Mouse (Mus musculus): ENCODE results near the gene Zfp110.

The Zfp110 gene

GRCm38 (mm10) chr7:12897655-12898410, 63.3 kb downstream of the Zfp110 start, which contains the start of gene Zscan22:
Zscan22 (plus strand) TSS chr7:12897815.
- DNase-seq (ENCODE audit: low spot score in 2 of 2) = peak; percentile 75 to 80

Data from natural killer cell, adult 2 months (primary cell).